Mouse (Mus musculus) kidney, adult 2 months (tissue): Measurements from ENCODE around the gene Tpp2.

Source experiments
- CTCF ChIP-seq: fragments of 200-500 bp; conservative IDR thresholded peaks from 2 replicates; pipeline ENCODE4 v1.5.1; 2011; ENCODE audit warnings: low read depth, mild to moderate bottlenecking, control low read depth, low read length, moderate library complexity, mixed read lengths; ENCODE audit not compliant: insufficient read depth, insufficient read length
- POLR2A ChIP-seq: fragments of 200-500 bp; IDR thresholded peaks from one replicate; pipeline ENCODE4 v1.6.1; 2011; ENCODE audit warnings: low read depth, low read length, control low read depth

DNA sequence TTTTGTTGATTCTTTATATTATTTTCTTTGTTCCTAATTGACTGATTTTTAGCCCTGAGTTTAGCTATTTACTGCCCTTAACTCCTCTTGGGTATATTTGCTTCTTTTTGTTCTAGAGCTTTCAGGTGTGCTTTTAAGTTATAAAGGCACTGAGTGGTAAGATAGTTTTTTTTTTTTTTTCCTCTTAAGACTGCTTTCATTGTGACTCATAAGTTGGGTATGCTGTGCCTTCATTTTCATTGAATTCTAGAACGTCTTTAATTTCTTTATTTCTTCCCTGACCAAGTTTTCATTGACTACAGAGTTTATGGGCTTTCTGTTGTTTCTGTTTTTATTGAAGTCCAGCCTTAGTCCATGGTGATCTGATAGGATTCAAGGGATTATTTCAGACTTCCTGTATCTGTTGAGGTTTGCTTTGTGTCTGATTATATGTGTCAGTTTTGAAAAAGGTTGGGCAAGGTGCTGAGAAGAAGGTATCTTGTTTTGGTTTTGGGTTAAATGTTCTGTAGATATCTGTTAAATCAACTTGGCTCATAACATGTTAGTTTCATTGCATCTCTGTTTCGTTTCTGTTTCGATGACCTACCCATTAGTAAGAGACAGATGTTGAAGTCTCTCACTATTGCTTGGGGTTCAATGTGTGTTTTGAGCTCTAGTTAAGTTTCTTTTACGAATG, 63.6 kb downstream of the Tpp2 start:
- TF ChIP-seq POLR2A, result no peak
- no peak for TF ChIP-seq CTCF
